In the genomic region with DNA sequence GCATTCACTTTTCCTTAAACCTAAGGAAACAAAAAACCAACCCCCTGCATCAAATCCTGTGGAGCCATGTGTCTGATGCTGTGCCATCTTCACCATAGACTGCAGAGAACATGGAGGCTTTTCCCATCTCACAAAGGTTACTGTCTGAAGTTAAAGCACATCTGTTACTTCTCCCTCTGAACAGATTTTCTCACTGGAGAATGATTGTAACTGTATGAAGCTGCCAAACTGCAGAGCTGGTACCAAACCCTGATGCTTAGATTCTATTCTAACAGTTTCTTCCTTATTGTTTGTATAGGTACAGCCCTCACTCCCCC, we compare ENCODE assay signal across 13 mouse cellular contexts. TPM values are rescaled to one million over a fixed set of nuclear protein-coding genes. Genes with fewer than 3 reads are reported as not detected.
DNase-seq lines count a peak whose midpoint lies in the region; ATAC-seq and TF ChIP-seq lines count a peak whose summit lies in the region.
"Had no signal": no experiment of that assay in that cellular context is flagged by ENCODE, and none has a peak within 500 bp of the region (broad histone marks: within the 10 kb centered on the region; RNA-seq: fewer than 3 reads in every experiment).

No protein-coding gene starts in this region.

- peak overlapping the region; percentile 23; the same call in 1 of the 2 replicates for H3K27ac ChIP-seq in hindbrain, embryonic 16.5 days (ENCODE audit: low read depth, low read length)
- H3K27ac ChIP-seq in hindbrain, embryonic 11.5 days (ENCODE audit: low read depth, low read length) = no peak overlapping the region
- H3K27ac ChIP-seq in neural tube, embryonic 13.5 days (replicated peaks) = peak overlapping the region; percentile 39; the same call in 1 of the 2 replicates
- H3K27ac ChIP-seq in thymus, adult 2 months (ENCODE audit: control insufficient read depth, insufficient read depth, low read length) = no peak overlapping the region

- ATAC-seq in hindbrain, embryonic 16.5 days = no peak
- ATAC-seq in hindbrain, embryonic 11.5 days (ENCODE audit: low FRiP score) = no peak
- no peak for ATAC-seq in neural tube, embryonic 13.5 days (ENCODE audit: low read depth)

- no peaks in the 10 kb centered on the region for H3K27me3 ChIP-seq in hindbrain, embryonic 16.5 days (replicated peaks; ENCODE audit: control insufficient read depth, insufficient read depth, low read length)
- H3K27me3 ChIP-seq in hindbrain, embryonic 11.5 days (ENCODE audit: control insufficient read depth, insufficient read depth, low read length) = no peaks in the 10 kb centered on the region
- no peaks in the 10 kb centered on the region for H3K27me3 ChIP-seq in neural tube, embryonic 13.5 days
- H3K27me3 ChIP-seq in thymus, adult 2 months (ENCODE audit: control insufficient read depth, insufficient read depth, low read length) = no peaks in the 10 kb centered on the region

- no peaks in the 10 kb centered on the region for H3K9me3 ChIP-seq in hindbrain, embryonic 16.5 days (ENCODE audit: control insufficient read depth, low read length)
- H3K9me3 ChIP-seq in hindbrain, embryonic 11.5 days (ENCODE audit: control insufficient read depth, low read length) = no peaks in the 10 kb centered on the region
- no peaks in the 10 kb centered on the region for H3K9me3 ChIP-seq in neural tube, embryonic 13.5 days

- TF ChIP-seq POLR2A in thymus, adult 2 months (IDR thresholded peaks at IDR 0.05; ENCODE audit: control insufficient read depth, extremely low read depth, insufficient read depth, low read length, poor library complexity) = no peak

- TF ChIP-seq CTCF in thymus, adult 2 months (IDR thresholded peaks at IDR 0.05; ENCODE audit: borderline replicate concordance, control insufficient read depth, extremely low read depth, insufficient read depth, low read length, poor library complexity) = no peak

- no peak overlapping the region for H3K4me3 ChIP-seq in hindbrain, embryonic 16.5 days (ENCODE audit: low read length)
- H3K4me3 ChIP-seq in hindbrain, embryonic 11.5 days (ENCODE audit: low read depth, low read length) = no peak overlapping the region
- H3K4me3 ChIP-seq in neural tube, embryonic 13.5 days = no peak overlapping the region
- H3K4me3 ChIP-seq in thymus, adult 2 months (ENCODE audit: control insufficient read depth, insufficient read depth, low read length) = no peak overlapping the region

- DNase-seq in heart, adult 11 months = peak; percentile 75
- DNase-seq in heart, adult 9 months (ENCODE audit: low spot score in 2 of 2) = no peak
- DNase-seq in hindbrain, embryonic 11.5 days (ENCODE audit: low spot score) = no peak
- no peak for DNase-seq in neural tube, embryonic 10.5 days (ENCODE audit: extremely low spot score, low spot score)
- DNase-seq in thymus, adult 18-20 months = no peak
- DNase-seq in thymus, adult 2 months = no peak
- DNase-seq: B cell, adult 2 months; gastrocnemius, postnatal 25 days; kidney, adult 18-20 months; layer of hippocampus, postnatal 36 days had no signal

- H3K9ac ChIP-seq in hindbrain, embryonic 16.5 days (ENCODE audit: low read depth, low read length) = no peak overlapping the region
- H3K9ac ChIP-seq in hindbrain, embryonic 11.5 days (ENCODE audit: low read depth, low read length) = no peak overlapping the region
- H3K9ac ChIP-seq in neural tube, embryonic 13.5 days = no peak overlapping the region
- H3K9ac ChIP-seq: lung, embryonic 14.5 days had no signal

- no peaks in the 10 kb centered on the region for H3K36me3 ChIP-seq in hindbrain, embryonic 16.5 days (ENCODE audit: control insufficient read depth, insufficient read depth, low read length)
- no peaks in the 10 kb centered on the region for H3K36me3 ChIP-seq in hindbrain, embryonic 11.5 days (ENCODE audit: control insufficient read depth, insufficient read depth, low read length)
- no peaks in the 10 kb centered on the region for H3K36me3 ChIP-seq in neural tube, embryonic 13.5 days
- H3K36me3 ChIP-seq in thymus, adult 2 months (ENCODE audit: control insufficient read depth, insufficient read depth, low read length) = no peaks in the 10 kb centered on the region

- peaks cover 8% of the 10 kb centered on the region for H3K4me1 ChIP-seq in hindbrain, embryonic 16.5 days (ENCODE audit: control insufficient read depth, insufficient read depth, low read depth, low read length)
- no peaks in the 10 kb centered on the region for H3K4me1 ChIP-seq in hindbrain, embryonic 11.5 days (replicated peaks; ENCODE audit: control insufficient read depth, insufficient read depth, low read length)
- H3K4me1 ChIP-seq in neural tube, embryonic 13.5 days (replicated peaks) = peaks cover 17% of the 10 kb centered on the region; the same call in 1 of the 2 replicates
- peaks cover 9% of the 10 kb centered on the region for H3K4me1 ChIP-seq in thymus, adult 2 months (replicated peaks; ENCODE audit: control insufficient read depth, insufficient read depth, low read length)

- H3K4me2 ChIP-seq in hindbrain, embryonic 16.5 days (ENCODE audit: low read length) = no peak overlapping the region
- H3K4me2 ChIP-seq in hindbrain, embryonic 11.5 days (replicated peaks; ENCODE audit: low read depth, low read length) = no peak overlapping the region
- no peak overlapping the region for H3K4me2 ChIP-seq in neural tube, embryonic 13.5 days
- H3K4me2 ChIP-seq: lung, embryonic 14.5 days had no signal

RNA-seq across cellular contexts. Expression of a gene that starts 57.1 kb away (rescaled TPM):
- 41.0 and 41.2 TPM in 2 replicates for polyA plus RNA-seq in hindbrain, embryonic 16.5 days (2015; fragmentation: Nextera tagmentation; extraction: Ambion mirVana)
- polyA plus RNA-seq in hindbrain, embryonic 11.5 days (2014; fragmentation: Nextera tagmentation; extraction: Ambion mirVana) = 24.6 and 26.3 TPM in 2 replicates
- 41.2 and 42.7 TPM in 2 replicates for polyA plus RNA-seq in neural tube, embryonic 13.5 days (2015; fragmentation: Nextera tagmentation; extraction: Ambion mirVana)
- 49.7 and 51.7 TPM in 2 replicates for polyA plus RNA-seq in thymus, adult 2 months (2012; rRNA removed)

RNA-seq across cellular contexts. Expression of a gene that starts 57.1 kb away (rescaled TPM):
- 14.3 and 15.7 TPM in 2 replicates for polyA plus RNA-seq in hindbrain, embryonic 16.5 days (2015; fragmentation: Nextera tagmentation; extraction: Ambion mirVana)
- polyA plus RNA-seq in hindbrain, embryonic 11.5 days (2014; fragmentation: Nextera tagmentation; extraction: Ambion mirVana) = 21.3 and 22.1 TPM in 2 replicates
- 13.4 and 18.4 TPM in 2 replicates for polyA plus RNA-seq in neural tube, embryonic 13.5 days (2015; fragmentation: Nextera tagmentation; extraction: Ambion mirVana)
- polyA plus RNA-seq in thymus, adult 2 months (2012; rRNA removed) = 5.7 and 6.5 TPM in 2 replicates

Comparison
In these comparisons a context has a peak if more than half of its experiments do, and no peak if none do; other contexts are left out.
1. H3K27ac ChIP-seq: peak in hindbrain, embryonic 16.5 days (single experiment) and neural tube, embryonic 13.5 days (single experiment); none in hindbrain, embryonic 11.5 days (single experiment) and thymus, adult 2 months (single experiment).